Mouse (Mus musculus): Measurements from ENCODE around the gene Hlx. TPM values are rescaled to one million over a fixed set of nuclear protein-coding genes. Genes with fewer than 3 reads are reported as not detected.

Hlx gene
- total RNA-seq, 1 experiment, result 1.4 TPM

- in situ Hi-C loops (cut with MboI; ENCODE audit: low sequenced_read_pairs in 2 of 2, unreplicated experiment in 2 of 2), result loop anchor here (25.0 kb wide), 1 partner anchor 488 kb away; no protein-coding TSS in a partner anchor
- TF ChIP-seq HCFC1 (IDR thresholded peaks at IDR 0.05; ENCODE audit: borderline replicate concordance, insufficient read depth, low read length) (no peak), ZNF384 (IDR thresholded peaks at IDR 0.05; ENCODE audit: low read depth, low read length) (no peak), MAFK (IDR thresholded peaks at IDR 0.05; ENCODE audit: insufficient read depth, low read depth, low read length) (no peak), CHD2 (IDR thresholded peaks at IDR 0.05; ENCODE audit: low read depth, low read length) (no peak), ZC3H11A (IDR thresholded peaks at IDR 0.05; ENCODE audit: borderline replicate concordance, low read depth, low read length) (no peak)
- Histone ChIP-seq H3K36me3 (ENCODE audit: control insufficient read depth, insufficient read depth, low read length, poor library complexity, severe bottlenecking) (no peaks in the 10 kb centered on the region), H3K27ac (ENCODE audit: insufficient read depth, low read depth, low read length, poor library complexity, severe bottlenecking) (no peak overlapping the region), H3K9me3 (ENCODE audit: control insufficient read depth, insufficient read depth, low read depth, low read length) (no peaks in the 10 kb centered on the region), H3K9ac (ENCODE audit: insufficient read depth, low read depth, low read length, poor library complexity, severe bottlenecking) (no peak overlapping the region), H3K4me3 (ENCODE audit: insufficient read depth in 1 of 2, low read depth in 1 of 2, low read length in 2 of 2, poor library complexity in 1 of 2, severe bottlenecking in 1 of 2) (no peak overlapping the region), H3K4me1 (ENCODE audit: control insufficient read depth in 2 of 2, insufficient read depth in 2 of 2, low read length in 2 of 2, poor library complexity in 1 of 2) (no peaks in the 10 kb centered on the region)
- DNase-seq (ENCODE audit: low read depth, low spot score), result no peak
Observed at GRCm38 (mm10) chr1:184750114-184750664, 17.8 kb upstream of the Hlx start.

GRCm38 (mm10) chr1:184748692-184749152 is 16.3 kb upstream of the Hlx start:
- no peak for DNase-seq (ENCODE audit: low read depth, low spot score)
- Histone ChIP-seq H3K4me3 (ENCODE audit: insufficient read depth in 1 of 2, low read depth in 1 of 2, low read length in 2 of 2, poor library complexity in 1 of 2, severe bottlenecking in 1 of 2) (no peak overlapping the region), H3K9ac (ENCODE audit: insufficient read depth, low read depth, low read length, poor library complexity, severe bottlenecking) (no peak overlapping the region), H3K27ac (ENCODE audit: insufficient read depth, low read depth, low read length, poor library complexity, severe bottlenecking) (no peak overlapping the region), H3K9me3 (ENCODE audit: control insufficient read depth, insufficient read depth, low read depth, low read length) (no peaks in the 10 kb centered on the region), H3K36me3 (ENCODE audit: control insufficient read depth, insufficient read depth, low read length, poor library complexity, severe bottlenecking) (no peaks in the 10 kb centered on the region), H3K4me1 (ENCODE audit: control insufficient read depth in 2 of 2, insufficient read depth in 2 of 2, low read length in 2 of 2, poor library complexity in 1 of 2) (no peaks in the 10 kb centered on the region)
- in situ Hi-C loops (cut with MboI; ENCODE audit: low sequenced_read_pairs in 2 of 2, unreplicated experiment in 2 of 2), result no loop called here
- TF ChIP-seq ZNF384 (IDR thresholded peaks at IDR 0.05; ENCODE audit: low read depth, low read length), result no peak
- no peak for TF ChIP-seq MAFK (IDR thresholded peaks at IDR 0.05; ENCODE audit: insufficient read depth, low read depth, low read length)
- TF ChIP-seq CHD2 (IDR thresholded peaks at IDR 0.05; ENCODE audit: low read depth, low read length), result no peak
- TF ChIP-seq HCFC1 (IDR thresholded peaks at IDR 0.05; ENCODE audit: borderline replicate concordance, insufficient read depth, low read length), result no peak
- TF ChIP-seq ZC3H11A (IDR thresholded peaks at IDR 0.05; ENCODE audit: borderline replicate concordance, low read depth, low read length), result no peak

GRCm38 (mm10) chr1:184737876-184738479 is 5.6 kb upstream of the Hlx start:
- in situ Hi-C loops (cut with MboI; ENCODE audit: low sequenced_read_pairs in 2 of 2, unreplicated experiment in 2 of 2), result no loop called here
- no peak for DNase-seq (ENCODE audit: low read depth, low spot score)
- H3K9ac ChIP-seq (ENCODE audit: insufficient read depth, low read depth, low read length, poor library complexity, severe bottlenecking), result no peak overlapping the region
- H3K27ac ChIP-seq (ENCODE audit: insufficient read depth, low read depth, low read length, poor library complexity, severe bottlenecking), result no peak overlapping the region
- no peak for TF ChIP-seq CHD2 (IDR thresholded peaks at IDR 0.05; ENCODE audit: low read depth, low read length)
- TF ChIP-seq ZC3H11A (IDR thresholded peaks at IDR 0.05; ENCODE audit: borderline replicate concordance, low read depth, low read length), result peak; percentile 71; the same call in 1 of the 2 replicates
- no peak for TF ChIP-seq MAFK (IDR thresholded peaks at IDR 0.05; ENCODE audit: insufficient read depth, low read depth, low read length)
- TF ChIP-seq HCFC1 (IDR thresholded peaks at IDR 0.05; ENCODE audit: borderline replicate concordance, insufficient read depth, low read length), result no peak
- peak; percentile 86 for TF ChIP-seq ZNF384 (IDR thresholded peaks at IDR 0.05; ENCODE audit: low read depth, low read length)
- no peaks in the 10 kb centered on the region for H3K36me3 ChIP-seq (ENCODE audit: control insufficient read depth, insufficient read depth, low read length, poor library complexity, severe bottlenecking)
- H3K4me3 ChIP-seq (ENCODE audit: insufficient read depth in 1 of 2, low read depth in 1 of 2, low read length in 2 of 2, poor library complexity in 1 of 2, severe bottlenecking in 1 of 2), result no peak overlapping the region
- H3K4me1 ChIP-seq (ENCODE audit: control insufficient read depth in 2 of 2, insufficient read depth in 2 of 2, low read length in 2 of 2, poor library complexity in 1 of 2), result no peaks in the 10 kb centered on the region
- H3K9me3 ChIP-seq (ENCODE audit: control insufficient read depth, insufficient read depth, low read depth, low read length), result no peaks in the 10 kb centered on the region

GRCm38 (mm10) chr1:184737228-184737627 is 4.8 kb upstream of the Hlx start:
- H3K4me1 ChIP-seq (ENCODE audit: control insufficient read depth in 2 of 2, insufficient read depth in 2 of 2, low read length in 2 of 2, poor library complexity in 1 of 2), result no peaks in the 10 kb centered on the region
- H3K9ac ChIP-seq (ENCODE audit: insufficient read depth, low read depth, low read length, poor library complexity, severe bottlenecking), result no peak overlapping the region
- H3K4me3 ChIP-seq (ENCODE audit: insufficient read depth in 1 of 2, low read depth in 1 of 2, low read length in 2 of 2, poor library complexity in 1 of 2, severe bottlenecking in 1 of 2), result no peak overlapping the region
- no peak for TF ChIP-seq ZNF384 (IDR thresholded peaks at IDR 0.05; ENCODE audit: low read depth, low read length)
- no peak for TF ChIP-seq MAFK (IDR thresholded peaks at IDR 0.05; ENCODE audit: insufficient read depth, low read depth, low read length)
- no peak for TF ChIP-seq ZC3H11A (IDR thresholded peaks at IDR 0.05; ENCODE audit: borderline replicate concordance, low read depth, low read length)
- no peak for TF ChIP-seq CHD2 (IDR thresholded peaks at IDR 0.05; ENCODE audit: low read depth, low read length)
- no peak for TF ChIP-seq HCFC1 (IDR thresholded peaks at IDR 0.05; ENCODE audit: borderline replicate concordance, insufficient read depth, low read length)
- DNase-seq (ENCODE audit: low read depth, low spot score), result no peak
- H3K36me3 ChIP-seq (ENCODE audit: control insufficient read depth, insufficient read depth, low read length, poor library complexity, severe bottlenecking), result no peaks in the 10 kb centered on the region
- in situ Hi-C loops (cut with MboI; ENCODE audit: low sequenced_read_pairs in 2 of 2, unreplicated experiment in 2 of 2), result no loop called here
- no peaks in the 10 kb centered on the region for H3K9me3 ChIP-seq (ENCODE audit: control insufficient read depth, insufficient read depth, low read depth, low read length)
- no peak overlapping the region for H3K27ac ChIP-seq (ENCODE audit: insufficient read depth, low read depth, low read length, poor library complexity, severe bottlenecking)
